Mouse (Mus musculus) heart, embryonic 16.5 days (tissue): ENCODE measurements around the gene Plbd1. TPM values are rescaled to one million over a fixed set of nuclear protein-coding genes. Genes with fewer than 3 reads are reported as not detected.

Source experiments
- ATAC-seq: fragments of 200-750 bp; cut with Nextera tagmentation; replicated peaks from 2 replicates; pipeline ENCODE4 v1.8.0; 2017; ENCODE audit warnings: moderate number of reproducible peaks; ENCODE audit not compliant: insufficient read depth, low FRiP score; ENCODE audit errors: extremely low read depth
- H3K27ac ChIP-seq: fragments of 300-500 bp; sonication (generic); 2 replicates; pipeline ENCODE4 v1.5.1; 2014; ENCODE audit warnings: mild to moderate bottlenecking, low read length, control low read depth, moderate library complexity
- H3K27me3 ChIP-seq: fragments of 300-500 bp; sonication (generic); 2 replicates; pipeline ENCODE4 v1.6.1; 2014; ENCODE audit warnings: low read length, mixed read lengths; ENCODE audit not compliant: control insufficient read depth, insufficient read depth
- H3K36me3 ChIP-seq: fragments of 300-500 bp; sonication (generic); 2 replicates; pipeline ENCODE4 v1.6.1; 2014; ENCODE audit not compliant: control insufficient read depth, insufficient read depth
- H3K4me1 ChIP-seq: fragments of 300-500 bp; sonication (generic); 2 replicates; pipeline ENCODE4 v1.6.1; 2014; ENCODE audit warnings: low read length, mixed read lengths; ENCODE audit not compliant: control insufficient read depth, insufficient read depth
- H3K4me2 ChIP-seq: fragments of 300-500 bp; sonication (generic); 2 replicates; pipeline ENCODE4 v1.6.1; 2014; ENCODE audit warnings: low read depth, mild to moderate bottlenecking, control low read depth, low read length
- H3K4me3 ChIP-seq: fragments of 300-500 bp; sonication (generic); 2 replicates; pipeline ENCODE4 v1.5.1; 2014; ENCODE audit warnings: mild to moderate bottlenecking, control low read depth, low read length
- H3K9ac ChIP-seq: fragments of 300-500 bp; sonication (generic); 2 replicates; pipeline ENCODE4 v1.6.1; 2014; ENCODE audit warnings: low read length, control low read depth
- H3K9me3 ChIP-seq: fragments of 300-500 bp; sonication (generic); replicated peaks from 2 replicates; pipeline ENCODE4 v1.6.1; 2016; ENCODE audit warnings: low read length; ENCODE audit not compliant: control insufficient read depth
- WGBS: fragments of 180-500 bp; shearing (Covaris S2); extraction: QIAGEN DNeasy Blood & Tissue Kit; methylation state at CpG from one replicate; pipeline ENCODE4 v1.1.7; 2014; 5-methylcytosine and 5-hydroxymethylcytosine counted together
- polyA plus RNA-seq: library from polyadenylated mRNA; unstranded; fragments of >200 nt; fragmentation: Nextera tagmentation; extraction: Ambion mirVana; gene quantifications from 2 replicates; pipeline ENCODE4 v1.2.1, GENCODE M21; 2015

Plbd1 gene
- polyA plus RNA-seq, 1 experiment from 2014 or later: 7.1 TPM

DNA sequence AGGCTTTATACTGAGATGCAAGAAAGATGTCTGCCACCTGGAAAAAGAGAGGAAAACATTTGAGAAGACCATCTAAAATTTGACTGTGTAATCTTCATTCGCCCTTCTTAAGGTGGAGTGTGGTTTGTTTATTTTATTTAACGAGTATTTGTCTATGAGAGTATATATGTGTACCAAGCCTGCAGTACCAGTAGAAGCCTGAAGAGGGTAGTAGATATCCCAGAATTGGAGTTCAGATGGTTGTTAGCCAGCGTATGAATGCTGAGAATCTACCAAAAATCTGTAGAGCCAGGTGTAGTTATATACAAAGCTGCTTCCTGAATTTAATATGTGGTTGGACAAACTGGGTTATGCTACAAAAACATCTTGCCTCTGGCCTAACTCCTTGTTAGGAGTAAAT lies 49.4 kb downstream of the Plbd1 start:
- H3K36me3 ChIP-seq: peaks cover 38% of the 10 kb centered on the region
- no peak overlapping the region for H3K4me3 ChIP-seq
- H3K9me3 ChIP-seq: peaks cover 4% of the 10 kb centered on the region
- no peaks in the 10 kb centered on the region for H3K27me3 ChIP-seq
- no peak for ATAC-seq
- WGBS: 99% methylated on average over 3 of the region's 3 CpGs
- H3K9ac ChIP-seq: no peak overlapping the region
- no peak overlapping the region for H3K4me2 ChIP-seq
- no peaks in the 10 kb centered on the region for H3K4me1 ChIP-seq
- H3K27ac ChIP-seq: no peak overlapping the region

DNA sequence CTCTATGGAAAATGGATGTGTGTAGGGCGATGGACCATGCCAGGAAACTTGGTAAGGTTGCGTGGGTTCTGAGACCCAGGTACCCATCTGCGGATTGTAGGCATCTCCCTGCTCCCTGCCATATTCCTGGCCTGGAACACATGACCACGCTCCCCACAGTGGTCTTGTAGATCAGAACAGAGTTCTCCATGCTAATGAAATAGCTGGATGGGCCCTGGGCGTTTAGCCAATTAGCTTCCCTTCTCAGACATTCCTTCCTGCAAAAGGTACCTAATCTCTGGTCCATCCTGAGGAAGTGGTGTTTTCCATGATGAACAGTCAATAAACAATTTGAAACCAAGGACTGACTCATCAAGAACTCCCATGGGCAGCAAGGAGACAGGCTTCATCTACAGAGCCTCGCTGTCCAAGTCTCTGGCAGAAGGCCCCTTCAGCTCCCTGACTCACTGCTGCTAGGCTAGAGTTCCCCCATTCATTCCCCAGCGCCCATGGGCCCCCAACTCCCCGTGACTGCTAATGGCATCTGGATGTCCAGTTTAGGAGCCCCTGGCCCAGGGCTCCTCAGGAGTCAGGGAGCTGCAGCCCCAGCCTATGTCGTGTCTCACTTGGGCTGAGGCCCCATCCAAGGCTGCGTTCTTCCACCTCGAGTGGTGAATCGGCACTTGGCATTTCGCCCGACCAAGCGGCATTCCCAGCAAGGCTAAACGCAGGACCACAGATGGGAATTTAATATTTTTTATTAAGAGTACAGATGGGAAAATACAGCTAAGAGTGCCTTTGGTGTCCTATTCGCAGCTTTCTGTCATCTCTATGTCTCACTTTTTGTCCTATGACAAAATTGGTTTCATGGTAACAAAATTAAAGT lies 50.1 kb downstream of the Plbd1 start:
- H3K4me3 ChIP-seq: no peak overlapping the region
- H3K9me3 ChIP-seq: peaks cover 4% of the 10 kb centered on the region
- H3K9ac ChIP-seq: no peak overlapping the region
- H3K27ac ChIP-seq: no peak overlapping the region
- 88% methylated on average over 17 of the region's 17 CpGs for WGBS
- H3K4me1 ChIP-seq: no peaks in the 10 kb centered on the region
- no peak overlapping the region for H3K4me2 ChIP-seq
- ATAC-seq: no peak
- no peaks in the 10 kb centered on the region for H3K27me3 ChIP-seq
- H3K36me3 ChIP-seq: peaks cover 43% of the 10 kb centered on the region

- H3K9ac ChIP-seq: no peak overlapping the region
- H3K4me1 ChIP-seq: no peaks in the 10 kb centered on the region
- H3K36me3 ChIP-seq: peaks cover 79% of the 10 kb centered on the region
- no peak overlapping the region for H3K4me2 ChIP-seq
- no peak for ATAC-seq
- no peak overlapping the region for H3K27ac ChIP-seq
- no peaks in the 10 kb centered on the region for H3K27me3 ChIP-seq
- no peak overlapping the region for H3K4me3 ChIP-seq
- WGBS: 77% methylated on average over 7 of the region's 7 CpGs
- no peaks in the 10 kb centered on the region for H3K9me3 ChIP-seq
Observed at GRCm38 (mm10) chr6:136602601-136603000, 59.1 kb downstream of the Plbd1 start.

- no peak; the same call in 1 of the 2 replicates for ATAC-seq
- Histone ChIP-seq H3K27ac (no peak overlapping the region), H3K27me3 (no peaks in the 10 kb centered on the region), H3K9me3 (no peaks in the 10 kb centered on the region), H3K9ac (no peak overlapping the region), H3K4me3 (no peak overlapping the region), H3K36me3 (peaks cover 46% of the 10 kb centered on the region), H3K4me2 (no peak overlapping the region), H3K4me1 (no peaks in the 10 kb centered on the region)
- WGBS: 95% methylated on average over 4 of the region's 4 CpGs
Observed at GRCm38 (mm10) chr6:136594541-136594940, 67.2 kb downstream of the Plbd1 start.

GRCm38 (mm10) chr6:136590739-136591138 lies 71.0 kb downstream of the Plbd1 start:
- WGBS: 89% methylated on average over 4 of the region's 4 CpGs
- H3K4me1 ChIP-seq: no peaks in the 10 kb centered on the region
- no peak overlapping the region for H3K4me2 ChIP-seq
- H3K9me3 ChIP-seq: no peaks in the 10 kb centered on the region
- no peak for ATAC-seq
- H3K9ac ChIP-seq: no peak overlapping the region
- H3K4me3 ChIP-seq: no peak overlapping the region
- no peaks in the 10 kb centered on the region for H3K27me3 ChIP-seq
- peaks cover 52% of the 10 kb centered on the region for H3K36me3 ChIP-seq
- no peak overlapping the region for H3K27ac ChIP-seq

DNA sequence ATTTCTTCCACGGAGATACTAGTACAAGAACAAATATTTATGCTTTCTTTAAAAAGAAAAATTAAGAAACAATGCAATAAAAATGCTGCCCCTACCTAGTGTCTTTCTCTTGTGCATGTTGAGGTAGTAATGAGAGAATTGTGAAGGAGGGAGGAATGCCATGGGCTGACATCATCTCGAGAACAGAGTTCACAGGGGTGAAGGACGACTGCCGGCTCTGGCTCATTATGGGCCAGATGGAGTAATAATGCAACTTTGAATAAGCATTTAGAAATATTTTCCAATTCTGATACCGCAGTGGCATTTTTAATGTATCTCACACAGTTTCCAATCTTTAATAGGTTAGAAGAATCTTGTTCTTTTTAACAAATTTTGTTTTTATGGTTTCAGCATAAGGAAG lies 95.7 kb downstream of the Plbd1 start:
- Histone ChIP-seq H3K27ac (no peak overlapping the region), H3K4me1 (no peaks in the 10 kb centered on the region), H3K36me3 (peaks cover 70% of the 10 kb centered on the region), H3K4me2 (no peak overlapping the region), H3K4me3 (no peak overlapping the region), H3K9ac (no peak overlapping the region), H3K27me3 (no peaks in the 10 kb centered on the region), H3K9me3 (peaks cover 7% of the 10 kb centered on the region)
- WGBS: 78% methylated on average over 5 of the region's 5 CpGs
- no peak for ATAC-seq

Other genes with a start within 250 kb of the Plbd1 start
- not detected in 2 replicates for gene E330021D16Rik, start 246.4 kb downstream of the Plbd1 start, polyA plus RNA-seq
- gene Atf7ip, start 155.8 kb downstream of the Plbd1 start, polyA plus RNA-seq: 27.9 and 31.4 TPM in 2 replicates
- 0.05 and 0.11 TPM in 2 replicates for gene Gucy2c, start 119.8 kb upstream of the Plbd1 start, polyA plus RNA-seq
- 0.16 and 0.20 TPM in 2 replicates for gene Hist4h4, start 142.5 kb upstream of the Plbd1 start, polyA plus RNA-seq
- 79.2 and 90.0 TPM in 2 replicates for gene H2afj, start 146.3 kb upstream of the Plbd1 start, polyA plus RNA-seq
- gene BC049715, start 165.7 kb upstream of the Plbd1 start, polyA plus RNA-seq: 0.99 and 2.5 TPM in 2 replicates
- gene Wbp11, start 166.3 kb upstream of the Plbd1 start, polyA plus RNA-seq: 64.5 and 77.7 TPM in 2 replicates
- not detected in 2 replicates for gene Smco3, start 173.5 kb upstream of the Plbd1 start, polyA plus RNA-seq
- 11.6 and 13.6 TPM in 2 replicates for gene Art4, start 195.8 kb upstream of the Plbd1 start, polyA plus RNA-seq
- 570 and 632 TPM in 2 replicates for gene Mgp, start 213.9 kb upstream of the Plbd1 start, polyA plus RNA-seq